Mouse (Mus musculus) testis, adult 2 months (tissue): ENCODE measurements around the gene Pakap.

ENCODE experiments used
- CTCF ChIP-seq: fragments of 200-500 bp; IDR thresholded peaks from 2 replicates; pipeline ENCODE4 v1.5.1; 2012; ENCODE audit warnings: low read depth, mild to moderate bottlenecking, inconsistent platforms, low read length, moderate library complexity; ENCODE audit not compliant: control insufficient read depth, insufficient read depth, insufficient replicate concordance
- POLR2A ChIP-seq: fragments of 200-500 bp; IDR thresholded peaks from 2 replicates; pipeline ENCODE4 v1.6.1; 2012; ENCODE audit warnings: low read depth, mild to moderate bottlenecking, inconsistent platforms, low read length, moderate library complexity; ENCODE audit not compliant: control insufficient read depth

DNA sequence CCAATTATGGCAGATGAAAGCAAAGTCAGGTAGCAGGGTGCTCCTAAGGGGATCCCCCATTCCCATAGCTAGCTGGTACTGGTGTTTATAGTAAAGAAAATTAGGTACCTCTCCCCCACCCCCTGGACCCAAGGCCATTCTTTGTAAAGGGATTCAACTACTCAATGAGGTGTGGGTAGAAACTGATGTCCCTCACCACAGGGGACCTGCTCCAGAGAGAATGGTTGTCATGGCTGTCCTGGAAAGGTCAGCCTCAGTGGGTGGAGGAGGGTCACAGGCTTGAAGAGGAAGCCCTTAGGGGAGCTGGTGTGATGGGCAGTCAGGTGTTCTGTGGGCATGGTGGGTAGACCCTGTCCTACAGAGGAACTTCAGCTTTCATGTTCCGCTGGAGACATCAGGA, 352.5 kb downstream of the Pakap start:
- no peak for TF ChIP-seq POLR2A
- TF ChIP-seq CTCF = no peak
